Mouse (Mus musculus): Measurements from ENCODE around the gene Kcna6. TPM values are rescaled to one million over a fixed set of nuclear protein-coding genes. Genes with fewer than 3 reads are reported as not detected.

The Kcna6 gene
- 0.30 TPM for polyA plus RNA-seq (2014; fragmentation: Illumina TruSeq; extraction: RNeasy Lipid Tissue Mini Kit (QIAGEN cat#74804); ENCODE audit: low replicate concordance)

DNA sequence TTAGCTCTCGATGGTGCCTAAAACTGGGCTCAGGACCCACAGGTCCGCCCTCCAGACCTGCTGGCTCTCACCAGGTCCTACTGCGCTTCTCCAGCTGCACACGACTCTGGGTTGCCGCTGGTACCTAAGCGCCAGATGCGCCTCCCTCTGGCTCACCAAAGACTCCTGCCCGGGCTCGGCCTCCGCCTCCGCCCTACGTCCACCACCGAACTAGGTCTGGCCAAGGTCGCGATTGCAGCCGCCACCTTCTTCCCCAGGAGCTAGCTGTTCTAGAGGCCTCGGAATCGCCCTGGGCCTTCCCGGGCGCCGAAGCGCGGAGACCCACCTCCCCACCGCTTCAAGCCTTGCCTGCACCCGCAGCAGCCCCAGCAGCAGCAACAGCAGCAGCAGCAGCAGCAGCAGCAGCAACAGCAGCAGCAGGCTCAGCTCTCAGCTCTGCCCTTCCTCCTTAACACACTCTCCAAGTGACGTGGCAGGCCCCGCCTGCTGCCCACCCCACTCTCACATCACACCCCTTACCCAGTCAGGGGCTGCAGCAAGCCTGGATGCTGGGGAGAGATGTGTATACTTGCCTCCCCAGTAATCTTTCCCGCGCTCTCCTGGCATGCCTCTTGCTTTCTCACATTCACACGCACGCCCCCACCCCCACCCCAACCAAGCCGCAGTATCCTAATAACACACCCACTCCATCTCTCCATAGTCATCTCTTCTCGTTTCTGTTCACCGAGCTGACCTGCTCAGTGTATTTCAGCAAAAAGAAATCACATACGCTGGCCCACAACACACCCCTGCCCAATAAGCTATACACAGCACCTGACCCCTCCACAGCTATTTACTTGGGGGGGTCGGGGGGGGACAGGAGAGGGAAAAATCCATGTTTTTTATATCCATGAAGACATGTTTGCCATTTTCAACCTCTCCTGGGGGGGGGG is at the start of gene Kcna6:
TSS of gene Kcna6 (minus strand) at position 464 of the 932 bp plus-strand sequence.

Other genes starting within 250 kb of the Kcna6 start
- 0.41 TPM for gene Kcna5, start 205.3 kb downstream of the Kcna6 start, polyA plus RNA-seq (2014; fragmentation: Illumina TruSeq; extraction: RNeasy Lipid Tissue Mini Kit (QIAGEN cat#74804); ENCODE audit: low replicate concordance)
- 1.1 TPM for gene Kcna1, start 94.3 kb downstream of the Kcna6 start, polyA plus RNA-seq (2014; fragmentation: Illumina TruSeq; extraction: RNeasy Lipid Tissue Mini Kit (QIAGEN cat#74804); ENCODE audit: low replicate concordance)
- 67.0 TPM for gene Ndufa9, start 108.5 kb upstream of the Kcna6 start, polyA plus RNA-seq (2014; fragmentation: Illumina TruSeq; extraction: RNeasy Lipid Tissue Mini Kit (QIAGEN cat#74804); ENCODE audit: low replicate concordance)
- gene Akap3, start 112.4 kb upstream of the Kcna6 start, polyA plus RNA-seq (2014; fragmentation: Illumina TruSeq; extraction: RNeasy Lipid Tissue Mini Kit (QIAGEN cat#74804); ENCODE audit: low replicate concordance) = 0.11 TPM
- gene Dyrk4, start 181.2 kb upstream of the Kcna6 start, polyA plus RNA-seq (2014; fragmentation: Illumina TruSeq; extraction: RNeasy Lipid Tissue Mini Kit (QIAGEN cat#74804); ENCODE audit: low replicate concordance) = not detected
- gene Rad51ap1, start 198.9 kb upstream of the Kcna6 start, polyA plus RNA-seq (2014; fragmentation: Illumina TruSeq; extraction: RNeasy Lipid Tissue Mini Kit (QIAGEN cat#74804); ENCODE audit: low replicate concordance) = 26.2 TPM
- 11.6 TPM for gene D6Wsu163e, start 199.3 kb upstream of the Kcna6 start, polyA plus RNA-seq (2014; fragmentation: Illumina TruSeq; extraction: RNeasy Lipid Tissue Mini Kit (QIAGEN cat#74804); ENCODE audit: low replicate concordance)